8 mouse cellular contexts compared by ENCODE assay signal in the genomic region with DNA sequence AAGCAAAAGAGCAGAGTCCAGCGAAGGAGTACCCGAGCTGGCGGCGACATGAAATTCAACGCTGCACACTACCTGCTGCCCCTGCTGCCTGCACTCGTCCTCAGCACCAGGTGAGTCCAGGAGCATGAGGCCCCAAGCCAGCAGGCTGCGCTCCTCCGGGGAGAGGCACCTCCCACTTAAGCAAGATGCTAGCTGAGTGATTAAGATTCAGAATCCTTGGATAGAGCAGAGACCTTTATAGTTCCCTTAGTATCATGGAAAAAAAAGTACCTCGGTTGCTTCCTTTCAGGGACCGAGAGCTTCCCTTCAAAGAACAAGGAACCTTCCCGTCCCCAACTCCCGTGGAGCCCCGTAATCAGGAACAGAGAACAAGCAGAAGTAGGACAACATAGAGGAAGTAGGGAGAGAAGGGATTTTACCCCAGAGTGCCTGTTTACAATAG. TPM values are rescaled to one million over a fixed set of nuclear protein-coding genes. Genes with fewer than 3 reads are reported as not detected.
A peak's percentile ranks its signal among the peaks of the same experiment; 100 is the strongest.
DNase-seq lines count a peak whose midpoint lies in the region; ATAC-seq and TF ChIP-seq lines count a peak whose summit lies in the region.

No protein-coding gene starts in this region.

- WGBS in kidney, postnatal 0 days = 4% methylated on average over 13 of the region's 13 CpGs
- WGBS in embryonic facial prominence, embryonic 12.5 days = 2% methylated on average over 13 of the region's 13 CpGs
- 5% methylated on average over 13 of the region's 13 CpGs for WGBS in hindbrain, embryonic 12.5 days
- 2% methylated on average over 13 of the region's 13 CpGs for whole genome bisulfite sequencing in midbrain, embryonic 13.5 days

- no peaks in the 10 kb centered on the region for H3K36me3 ChIP-seq in kidney, postnatal 0 days (ENCODE audit: insufficient read depth, low read length)
- H3K36me3 ChIP-seq in embryonic facial prominence, embryonic 12.5 days = no peaks in the 10 kb centered on the region
- H3K36me3 ChIP-seq in hindbrain, embryonic 12.5 days = no peaks in the 10 kb centered on the region
- H3K36me3 ChIP-seq in midbrain, embryonic 13.5 days = no peaks in the 10 kb centered on the region

- H3K4me2 ChIP-seq in kidney, postnatal 0 days (ENCODE audit: low read length) = peak overlapping the region; percentile 80
- peak overlapping the region; percentile 80 for H3K4me2 ChIP-seq in embryonic facial prominence, embryonic 12.5 days (replicated peaks)
- H3K4me2 ChIP-seq in hindbrain, embryonic 12.5 days (replicated peaks) = peak overlapping the region; percentile 68
- peak overlapping the region; percentile 63 for H3K4me2 ChIP-seq in midbrain, embryonic 13.5 days (replicated peaks)

- peak overlapping the region; percentile 42 for H3K4me3 ChIP-seq in kidney, postnatal 0 days (replicated peaks; ENCODE audit: low read depth, low read length)
- peak overlapping the region; percentile 48 for H3K4me3 ChIP-seq in embryonic facial prominence, embryonic 12.5 days
- H3K4me3 ChIP-seq in hindbrain, embryonic 12.5 days = peak overlapping the region; percentile 46
- H3K4me3 ChIP-seq in midbrain, embryonic 13.5 days (replicated peaks) = peak overlapping the region; percentile 58

- H3K27ac ChIP-seq in kidney, postnatal 0 days = no peak overlapping the region
- no peak overlapping the region for H3K27ac ChIP-seq in embryonic facial prominence, embryonic 12.5 days
- peak overlapping the region; percentile 58; the same call in 1 of the 2 replicates for H3K27ac ChIP-seq in hindbrain, embryonic 12.5 days
- peak overlapping the region; percentile 68 for H3K27ac ChIP-seq in midbrain, embryonic 13.5 days

- H3K4me1 ChIP-seq in kidney, postnatal 0 days (replicated peaks; ENCODE audit: insufficient read depth, low read length) = 0 out of 2 replicates have a peak, but pooled peaks cover 2% of the 10 kb centered on the region
- no peaks in the 10 kb centered on the region; the same call in 1 of the 2 replicates for H3K4me1 ChIP-seq in embryonic facial prominence, embryonic 12.5 days
- H3K4me1 ChIP-seq in hindbrain, embryonic 12.5 days = no peaks in the 10 kb centered on the region
- H3K4me1 ChIP-seq in midbrain, embryonic 13.5 days (replicated peaks) = peaks cover 11% of the 10 kb centered on the region; the same call in 1 of the 2 replicates

- no peak for TF ChIP-seq CTCF in kidney, postnatal 0 days (IDR thresholded peaks at IDR 0.05; ENCODE audit: low read depth)

- no peaks in the 10 kb centered on the region for H3K9me3 ChIP-seq in kidney, postnatal 0 days (replicated peaks; ENCODE audit: low read length)
- no peaks in the 10 kb centered on the region for H3K9me3 ChIP-seq in embryonic facial prominence, embryonic 12.5 days
- no peaks in the 10 kb centered on the region for H3K9me3 ChIP-seq in hindbrain, embryonic 12.5 days (replicated peaks)
- H3K9me3 ChIP-seq in midbrain, embryonic 13.5 days = no peaks in the 10 kb centered on the region

- peak overlapping the region; percentile 43; the same call in 1 of the 2 replicates for H3K9ac ChIP-seq in kidney, postnatal 0 days (ENCODE audit: low read depth, low read length)
- peak overlapping the region; percentile 49; the same call in 1 of the 2 replicates for H3K9ac ChIP-seq in embryonic facial prominence, embryonic 12.5 days
- H3K9ac ChIP-seq in hindbrain, embryonic 12.5 days = peak overlapping the region; percentile 60
- peak overlapping the region; percentile 74 for H3K9ac ChIP-seq in midbrain, embryonic 13.5 days (replicated peaks)

- ATAC-seq in kidney, postnatal 0 days (replicated peaks; ENCODE audit: low FRiP score, low read depth) = peak; percentile 66; the same call in 1 of the 2 replicates
- ATAC-seq in embryonic facial prominence, embryonic 12.5 days (ENCODE audit: insufficient number of reproducible peaks, insufficient read depth, low FRiP score, low TSS enrichment) = peak; percentile 77; the same call in 1 of the 2 replicates
- peak; percentile 80 for ATAC-seq in hindbrain, embryonic 12.5 days (ENCODE audit: low FRiP score)
- peak; percentile 86 for ATAC-seq in midbrain, embryonic 13.5 days
- no peak for ATAC-seq in monocyte, adult 5-6 weeks (replicated peaks; ENCODE audit: insufficient number of reproducible peaks, low FRiP score, low TSS enrichment, poor library complexity, severe bottlenecking)

- no peak for DNase-seq in kidney, postnatal 0 days (ENCODE audit: low spot score)
- DNase-seq in kidney, adult 11 months = no peak
- DNase-seq in adrenal gland, adult (ENCODE audit: inconsistent age in 2 of 2, low spot score in 1 of 2) = no peak
- DNase-seq in kidney, adult 18-20 months = no peak

- peaks cover 2% of the 10 kb centered on the region; the same call in 1 of the 2 replicates for H3K27me3 ChIP-seq in kidney, postnatal 0 days (ENCODE audit: insufficient read depth, low read length)
- H3K27me3 ChIP-seq in embryonic facial prominence, embryonic 12.5 days = 0 out of 2 replicates have a peak, but pooled peaks cover 12% of the 10 kb centered on the region
- no peaks in the 10 kb centered on the region for H3K27me3 ChIP-seq in hindbrain, embryonic 12.5 days
- H3K27me3 ChIP-seq in midbrain, embryonic 13.5 days = no peaks in the 10 kb centered on the region

RNA-seq across cellular contexts. Expression of gene Luzp2, which starts 0.6 kb away (rescaled TPM):
- polyA plus RNA-seq in kidney, postnatal 0 days (2015; fragmentation: Nextera tagmentation; extraction: Ambion mirVana) = 1.3 and 1.9 TPM in 2 replicates
- 2.9 and 3.4 TPM in 2 replicates for polyA plus RNA-seq in embryonic facial prominence, embryonic 12.5 days (2016; fragmentation: Nextera tagmentation; extraction: Ambion mirVana)
- 7.1 and 8.4 TPM in 2 replicates for polyA plus RNA-seq in hindbrain, embryonic 12.5 days (2016; fragmentation: Nextera tagmentation; extraction: Ambion mirVana)
- 21.3 and 23.1 TPM in 2 replicates for polyA plus RNA-seq in midbrain, embryonic 13.5 days (2015; fragmentation: Nextera tagmentation; extraction: Ambion mirVana)
- not detected in 3 replicates for total RNA-seq in monocyte, adult 5-6 weeks (2017)

Comparison
In these comparisons a context has a peak if more than half of its experiments do, and no peak if none do; other contexts are left out.
1. H3K27ac ChIP-seq: peak in hindbrain, embryonic 12.5 days (single experiment) and midbrain, embryonic 13.5 days (single experiment); none in kidney, postnatal 0 days (single experiment) and embryonic facial prominence, embryonic 12.5 days (single experiment).
2. Peak in every context shown above with its lines, with median percentiles within 50 percentile points of each other: H3K4me2 ChIP-seq, H3K4me3 ChIP-seq and H3K9ac ChIP-seq.